Mouse (Mus musculus) intestine, embryonic 14.5 days (tissue): ENCODE results near the gene Ccpg1os. TPM values are rescaled to one million over a fixed set of nuclear protein-coding genes. Genes with fewer than 3 reads are reported as not detected.
A peak's percentile ranks its signal among the peaks of the same experiment; 100 is the strongest.

Experiments used
- ATAC-seq: fragments of 200-750 bp; cut with Nextera tagmentation; replicated peaks from 2 replicates; pipeline ENCODE4 v1.8.0; 2017; ENCODE audit warnings: low read depth, moderate number of reproducible peaks, moderate TSS enrichment, moderate library complexity; ENCODE audit not compliant: low FRiP score, low TSS enrichment
- DNase-seq: peaks from one replicate; pipeline ENCODE4 v3.0.0-alpha.2; 2018; ENCODE audit warnings: low spot score
- H3K27ac ChIP-seq: fragments of 300-500 bp; sonication (generic); 2 replicates; pipeline ENCODE4 v1.5.1; 2014; ENCODE audit warnings: low read depth, mild to moderate bottlenecking, control low read depth
- H3K27me3 ChIP-seq: fragments of 300-500 bp; sonication (generic); replicated peaks from 2 replicates; pipeline ENCODE4 v1.6.1; 2014; ENCODE audit warnings: low read length, control low read depth; ENCODE audit not compliant: control insufficient read depth, insufficient read depth
- H3K36me3 ChIP-seq: fragments of 300-500 bp; sonication (generic); 2 replicates; pipeline ENCODE4 v1.6.1; 2014; ENCODE audit warnings: low read length, control low read depth; ENCODE audit not compliant: control insufficient read depth, insufficient read depth
- H3K4me1 ChIP-seq: fragments of 300-500 bp; sonication (generic); replicated peaks from 2 replicates; pipeline ENCODE4 v1.6.1; 2014; ENCODE audit warnings: low read length, control low read depth, mixed read lengths; ENCODE audit not compliant: control insufficient read depth, insufficient read depth
- H3K4me2 ChIP-seq: fragments of 300-500 bp; sonication (generic); 2 replicates; pipeline ENCODE4 v1.6.1; 2014; ENCODE audit warnings: low read length
- H3K4me3 ChIP-seq: fragments of 300-500 bp; sonication (generic); 2 replicates; pipeline ENCODE4 v1.5.1; 2014; ENCODE audit warnings: low read depth, low read length, control low read depth, mixed read lengths
- H3K9ac ChIP-seq: fragments of 300-500 bp; sonication (generic); 2 replicates; pipeline ENCODE4 v1.6.1; 2014; ENCODE audit warnings: mild to moderate bottlenecking, low read length
- H3K9me3 ChIP-seq: fragments of 300-500 bp; sonication (generic); 2 replicates; pipeline ENCODE4 v1.6.1; 2016; ENCODE audit warnings: low read length, control low read depth; ENCODE audit not compliant: control insufficient read depth
- WGBS: fragments of 180-500 bp; shearing (Covaris S2); extraction: QIAGEN DNeasy Blood & Tissue Kit; methylation state at CpG from one replicate; pipeline ENCODE4 v1.1.7; 2014; 5-methylcytosine and 5-hydroxymethylcytosine counted together
- microRNA-seq: library from miRNA; unstranded; fragments of <30 nt; microRNA quantifications from one replicate; pipeline ENCODE4, GENCODE M21; 2016
- polyA plus RNA-seq: library from polyadenylated mRNA; unstranded; fragments of >200 nt; fragmentation: Nextera tagmentation; extraction: Ambion mirVana; gene quantifications from 2 replicates; pipeline ENCODE4 v1.2.1, GENCODE M21; 2014

Ccpg1os gene
- polyA plus RNA-seq, 1 experiment from 2014 or later = 11.1 TPM

- Histone ChIP-seq H3K9ac (no peak overlapping the region), H3K4me2 (no peak overlapping the region), H3K4me3 (no peak overlapping the region), H3K27me3 (no peaks in the 10 kb centered on the region), H3K9me3 (no peaks in the 10 kb centered on the region), H3K4me1 (no peaks in the 10 kb centered on the region), H3K36me3 (peaks cover 25% of the 10 kb centered on the region), H3K27ac (no peak overlapping the region)
- DNase-seq (no peak), ATAC-seq (peak; percentile 84)
- 51% methylated on average over 7 of the region's 7 CpGs for WGBS
Observed at GRCm38 (mm10) chr9:72949572-72949971, 35.6 kb downstream of the Ccpg1os start.

- Histone ChIP-seq H3K27ac (no peak overlapping the region), H3K36me3 (peaks cover 25% of the 10 kb centered on the region), H3K4me2 (no peak overlapping the region), H3K9me3 (no peaks in the 10 kb centered on the region), H3K4me1 (no peaks in the 10 kb centered on the region), H3K4me3 (no peak overlapping the region), H3K27me3 (no peaks in the 10 kb centered on the region), H3K9ac (no peak overlapping the region)
- 96% methylated on average over 1 of the region's 1 CpGs for WGBS
- DNase-seq (no peak), ATAC-seq (no peak)
Observed at GRCm38 (mm10) chr9:72947010-72947409, 38.2 kb downstream of the Ccpg1os start.

GRCm38 (mm10) chr9:72944286-72944685, 40.9 kb downstream of the Ccpg1os start:
- Histone ChIP-seq H3K9me3 (no peaks in the 10 kb centered on the region), H3K4me2 (no peak overlapping the region), H3K4me3 (no peak overlapping the region), H3K9ac (no peak overlapping the region), H3K27ac (no peak overlapping the region), H3K4me1 (no peaks in the 10 kb centered on the region), H3K27me3 (no peaks in the 10 kb centered on the region), H3K36me3 (peaks cover 25% of the 10 kb centered on the region)
- 93% methylated on average over 13 of the region's 13 CpGs for WGBS
- no peak for DNase-seq
- no peak for ATAC-seq

GRCm38 (mm10) chr9:72943424-72943823, 41.8 kb downstream of the Ccpg1os start:
- no peak for DNase-seq
- Histone ChIP-seq H3K36me3 (peaks cover 25% of the 10 kb centered on the region), H3K27ac (no peak overlapping the region), H3K9ac (no peak overlapping the region), H3K27me3 (no peaks in the 10 kb centered on the region), H3K4me3 (no peak overlapping the region), H3K4me2 (no peak overlapping the region), H3K4me1 (no peaks in the 10 kb centered on the region), H3K9me3 (no peaks in the 10 kb centered on the region)
- ATAC-seq = no peak
- WGBS = 59% methylated on average over 3 of the region's 3 CpGs

- H3K4me2 ChIP-seq = no peak overlapping the region
- DNase-seq = no peak
- no peaks in the 10 kb centered on the region for H3K27me3 ChIP-seq
- H3K9me3 ChIP-seq = no peaks in the 10 kb centered on the region
- H3K4me3 ChIP-seq = no peak overlapping the region
- no peak for ATAC-seq
- no peak overlapping the region for H3K9ac ChIP-seq
- no peaks in the 10 kb centered on the region for H3K36me3 ChIP-seq
- H3K27ac ChIP-seq = no peak overlapping the region
- 82% methylated on average over 2 of the region's 2 CpGs for WGBS
- no peaks in the 10 kb centered on the region for H3K4me1 ChIP-seq
Observed at GRCm38 (mm10) chr9:72936301-72936700, 48.9 kb downstream of the Ccpg1os start.

GRCm38 (mm10) chr9:72935309-72935708, 49.9 kb downstream of the Ccpg1os start:
- Histone ChIP-seq H3K9ac (no peak overlapping the region), H3K4me2 (no peak overlapping the region), H3K27ac (no peak overlapping the region), H3K36me3 (no peaks in the 10 kb centered on the region), H3K9me3 (no peaks in the 10 kb centered on the region), H3K4me1 (no peaks in the 10 kb centered on the region), H3K27me3 (no peaks in the 10 kb centered on the region), H3K4me3 (no peak overlapping the region)
- 86% methylated on average over 4 of the region's 4 CpGs for WGBS
- ATAC-seq (no peak), DNase-seq (no peak)

- no peak overlapping the region for H3K4me2 ChIP-seq
- H3K9ac ChIP-seq = no peak overlapping the region
- H3K27me3 ChIP-seq = no peaks in the 10 kb centered on the region
- WGBS = 82% methylated on average over 13 of the region's 13 CpGs
- H3K36me3 ChIP-seq = 0 out of 2 replicates have a peak, but pooled peaks cover 3% of the 10 kb centered on the region
- no peak overlapping the region for H3K27ac ChIP-seq
- peaks cover 8% of the 10 kb centered on the region for H3K4me1 ChIP-seq
- H3K9me3 ChIP-seq = no peaks in the 10 kb centered on the region
- ATAC-seq (no peak), DNase-seq (no peak)
- no peak overlapping the region for H3K4me3 ChIP-seq
Observed at GRCm38 (mm10) chr9:72931166-72931790, 53.9 kb downstream of the Ccpg1os start.

Small RNAs within 50 kb of the gene (microRNA-seq; reads per million reads assigned to microRNA genes)
- gene Gm27353 = not detected

Other genes starting within 250 kb of the Ccpg1os start
- 0.84 and 1.1 TPM in 2 replicates for gene Prtg, start 178.5 kb downstream of the Ccpg1os start, polyA plus RNA-seq
- 4.6 and 5.1 TPM in 2 replicates for gene Pygo1, start 59.7 kb downstream of the Ccpg1os start, polyA plus RNA-seq
- 0.87 and 1.4 TPM in 2 replicates for gene Dyx1c1, start 26.6 kb downstream of the Ccpg1os start, polyA plus RNA-seq
- not detected in 2 replicates for gene Gm44503, start 26.5 kb downstream of the Ccpg1os start, polyA plus RNA-seq
- 21.8 and 22.4 TPM in 2 replicates for gene Ccpg1, start within 50 bp of the Ccpg1os start, polyA plus RNA-seq
- gene Pigb, start 55.0 kb upstream of the Ccpg1os start, polyA plus RNA-seq = 18.5 and 19.6 TPM in 2 replicates
- 2.1 and 2.9 TPM in 2 replicates for gene Rab27a, start 59.5 kb upstream of the Ccpg1os start, polyA plus RNA-seq
- 0.26 TPM in 1 of 2 replicates, not detected in the other for gene Khdc3, start 116.5 kb upstream of the Ccpg1os start, polyA plus RNA-seq
- gene Gm20509, start 117.1 kb upstream of the Ccpg1os start, polyA plus RNA-seq = not detected in 2 replicates
- gene Rsl24d1, start 128.0 kb upstream of the Ccpg1os start, polyA plus RNA-seq = 121 and 126 TPM in 2 replicates